ENCODE assay signal across 23 mouse cellular contexts in the genomic region with DNA sequence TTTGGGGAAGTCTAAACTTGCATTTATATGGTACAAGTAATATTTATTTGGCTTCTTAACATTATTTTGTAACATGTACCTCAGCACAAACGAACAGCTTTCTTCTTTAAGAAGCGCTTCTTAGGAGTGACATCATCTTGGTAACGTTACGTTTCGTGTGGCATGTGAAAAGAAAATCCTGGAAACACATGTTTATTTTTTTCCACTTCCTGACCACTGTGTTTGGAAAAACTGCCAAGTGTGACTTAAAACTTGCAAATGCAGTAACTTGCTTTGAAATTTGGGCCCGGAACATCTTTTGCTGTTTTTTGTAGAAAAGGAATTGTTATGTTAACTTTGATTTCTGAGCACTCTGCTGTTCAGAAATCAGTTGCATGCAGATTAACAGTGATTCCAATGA.
A peak's percentile ranks its signal among the peaks of the same experiment; 100 is the strongest.
DNase-seq lines count a peak whose midpoint lies in the region; ATAC-seq lines count a peak whose summit lies in the region.
"Had no signal": no experiment of that assay in that cellular context is flagged by ENCODE, and none has a peak within 500 bp of the region (broad histone marks: within the 10 kb centered on the region; RNA-seq: fewer than 3 reads in every experiment).

No protein-coding gene starts in this region.

- H3K36me3 ChIP-seq in forebrain, embryonic 10.5 days (replicated peaks): no peaks in the 10 kb centered on the region
- no peaks in the 10 kb centered on the region for H3K36me3 ChIP-seq in forebrain, embryonic 16.5 days (ENCODE audit: control insufficient read depth, insufficient read depth)
- H3K36me3 ChIP-seq in limb, embryonic 13.5 days: no peaks in the 10 kb centered on the region
- no peaks in the 10 kb centered on the region for H3K36me3 ChIP-seq in limb, embryonic 10.5 days
- H3K36me3 ChIP-seq in midbrain, embryonic 16.5 days (ENCODE audit: control insufficient read depth, insufficient read depth, low read length): no peaks in the 10 kb centered on the region
- H3K36me3 ChIP-seq in midbrain, embryonic 13.5 days: no peaks in the 10 kb centered on the region
- H3K36me3 ChIP-seq: heart, embryonic 13.5 days; stomach, embryonic 15.5 days had no signal

- no peaks in the 10 kb centered on the region for H3K9me3 ChIP-seq in forebrain, embryonic 10.5 days
- no peaks in the 10 kb centered on the region for H3K9me3 ChIP-seq in forebrain, embryonic 16.5 days (ENCODE audit: control insufficient read depth, low read length)
- no peaks in the 10 kb centered on the region for H3K9me3 ChIP-seq in limb, embryonic 13.5 days
- H3K9me3 ChIP-seq in limb, embryonic 10.5 days (replicated peaks): no peaks in the 10 kb centered on the region
- no peaks in the 10 kb centered on the region for H3K9me3 ChIP-seq in midbrain, embryonic 16.5 days (replicated peaks; ENCODE audit: control insufficient read depth, low read length, poor library complexity, severe bottlenecking)
- H3K9me3 ChIP-seq in midbrain, embryonic 13.5 days: no peaks in the 10 kb centered on the region
- H3K9me3 ChIP-seq: forebrain, embryonic 13.5 days; heart, embryonic 13.5 days; stomach, embryonic 15.5 days had no signal

- WGBS in forebrain, embryonic 10.5 days: 60% methylated on average over 6 of the region's 6 CpGs
- WGBS in forebrain, embryonic 16.5 days: 13% methylated on average over 6 of the region's 6 CpGs
- 27% methylated on average over 6 of the region's 6 CpGs for WGBS in limb, embryonic 13.5 days
- 54% methylated on average over 6 of the region's 6 CpGs for WGBS in limb, embryonic 10.5 days
- WGBS in midbrain, embryonic 16.5 days: 36% methylated on average over 6 of the region's 6 CpGs
- WGBS in midbrain, embryonic 13.5 days: 41% methylated on average over 6 of the region's 6 CpGs

- DNase-seq in forebrain, embryonic 10.5 days (ENCODE audit: extremely low spot score, low spot score): no peak
- DNase-seq in limb, embryonic 10.5 days (ENCODE audit: low spot score): no peak
- DNase-seq in frontal cortex, postnatal 25 days (ENCODE audit: low spot score in 2 of 2): no peak
- DNase-seq in cerebellum, adult 9-10 months: no peak
- DNase-seq: adrenal gland, postnatal 25 days; cerebellum, adult 11-12 months; cerebellum, postnatal 25 days; embryo, embryonic 11 days; kidney, adult 2 months; kidney, postnatal 10 days; layer of hippocampus, postnatal 36 days; liver, postnatal 0 days; retina, postnatal 1 day; thymus, adult 18-20 months; thymus, postnatal 4 days had no signal

- no peak overlapping the region for H3K4me3 ChIP-seq in forebrain, embryonic 10.5 days
- no peak overlapping the region for H3K4me3 ChIP-seq in forebrain, embryonic 16.5 days (replicated peaks; ENCODE audit: low read length)
- no peak overlapping the region for H3K4me3 ChIP-seq in limb, embryonic 13.5 days
- no peak overlapping the region for H3K4me3 ChIP-seq in limb, embryonic 10.5 days
- no peak overlapping the region for H3K4me3 ChIP-seq in midbrain, embryonic 16.5 days (ENCODE audit: low read depth, low read length)
- no peak overlapping the region for H3K4me3 ChIP-seq in midbrain, embryonic 13.5 days (replicated peaks)
- H3K4me3 ChIP-seq: forebrain, embryonic 13.5 days; heart, embryonic 13.5 days; stomach, embryonic 15.5 days had no signal

- ATAC-seq in forebrain, embryonic 16.5 days: no peak
- ATAC-seq in limb, embryonic 13.5 days (ENCODE audit: low FRiP score, low read depth): no peak
- no peak for ATAC-seq in midbrain, embryonic 16.5 days
- ATAC-seq in midbrain, embryonic 13.5 days: no peak
- ATAC-seq: forebrain, embryonic 13.5 days; liver, postnatal 0 days had no signal

- no peaks in the 10 kb centered on the region for H3K27me3 ChIP-seq in forebrain, embryonic 10.5 days (ENCODE audit: poor library complexity, severe bottlenecking)
- no peaks in the 10 kb centered on the region for H3K27me3 ChIP-seq in forebrain, embryonic 16.5 days (replicated peaks; ENCODE audit: control insufficient read depth, insufficient read depth, low read length)
- H3K27me3 ChIP-seq in limb, embryonic 13.5 days: no peaks in the 10 kb centered on the region
- H3K27me3 ChIP-seq in limb, embryonic 10.5 days (ENCODE audit: low read depth, poor library complexity, severe bottlenecking): no peaks in the 10 kb centered on the region
- H3K27me3 ChIP-seq in midbrain, embryonic 16.5 days (ENCODE audit: control insufficient read depth, insufficient read depth, low read depth, low read length): no peaks in the 10 kb centered on the region
- H3K27me3 ChIP-seq in midbrain, embryonic 13.5 days: no peaks in the 10 kb centered on the region
- H3K27me3 ChIP-seq: CH12.LX; forebrain, embryonic 13.5 days; heart, embryonic 13.5 days; stomach, embryonic 15.5 days had no signal

- peak overlapping the region; percentile 44; the same call in 1 of the 2 replicates for H3K27ac ChIP-seq in forebrain, embryonic 10.5 days
- no peak overlapping the region for H3K27ac ChIP-seq in forebrain, embryonic 16.5 days (ENCODE audit: low read length)
- H3K27ac ChIP-seq in limb, embryonic 13.5 days: no peak overlapping the region
- H3K27ac ChIP-seq in limb, embryonic 10.5 days: no peak overlapping the region
- no peak overlapping the region for H3K27ac ChIP-seq in midbrain, embryonic 16.5 days (ENCODE audit: low read length)
- no peak overlapping the region for H3K27ac ChIP-seq in midbrain, embryonic 13.5 days
- H3K27ac ChIP-seq: forebrain, embryonic 13.5 days; heart, embryonic 13.5 days; stomach, embryonic 15.5 days had no signal

- H3K4me1 ChIP-seq in forebrain, embryonic 10.5 days: peaks cover 16% of the 10 kb centered on the region
- H3K4me1 ChIP-seq in forebrain, embryonic 16.5 days (replicated peaks; ENCODE audit: control insufficient read depth, insufficient read depth, low read length): no peaks in the 10 kb centered on the region
- peaks cover 13% of the 10 kb centered on the region for H3K4me1 ChIP-seq in limb, embryonic 13.5 days
- H3K4me1 ChIP-seq in limb, embryonic 10.5 days: peaks cover 23% of the 10 kb centered on the region
- no peaks in the 10 kb centered on the region for H3K4me1 ChIP-seq in midbrain, embryonic 16.5 days (ENCODE audit: control insufficient read depth, insufficient read depth, low read length)
- H3K4me1 ChIP-seq in midbrain, embryonic 13.5 days (replicated peaks): peaks cover 11% of the 10 kb centered on the region; the same call in 1 of the 2 replicates
- H3K4me1 ChIP-seq: heart, embryonic 13.5 days; stomach, embryonic 15.5 days had no signal

- H3K4me2 ChIP-seq in forebrain, embryonic 16.5 days (ENCODE audit: low read length): no peak overlapping the region
- H3K4me2 ChIP-seq in limb, embryonic 13.5 days (replicated peaks): peak overlapping the region; percentile 3; the same call in 1 of the 2 replicates
- H3K4me2 ChIP-seq in midbrain, embryonic 16.5 days (ENCODE audit: low read length): peak overlapping the region; percentile 28; the same call in 1 of the 2 replicates
- H3K4me2 ChIP-seq in midbrain, embryonic 13.5 days (replicated peaks): no peak overlapping the region
- H3K4me2 ChIP-seq: forebrain, embryonic 13.5 days; heart, embryonic 13.5 days; stomach, embryonic 15.5 days had no signal

- H3K9ac ChIP-seq in forebrain, embryonic 16.5 days (replicated peaks; ENCODE audit: low read depth, low read length): no peak overlapping the region
- H3K9ac ChIP-seq in limb, embryonic 13.5 days: no peak overlapping the region
- no peak overlapping the region for H3K9ac ChIP-seq in midbrain, embryonic 16.5 days (ENCODE audit: low read depth, low read length)
- H3K9ac ChIP-seq in midbrain, embryonic 13.5 days (replicated peaks): no peak overlapping the region
- H3K9ac ChIP-seq: forebrain, embryonic 13.5 days; heart, embryonic 13.5 days; liver, postnatal 0 days; stomach, embryonic 15.5 days had no signal

Comparison
In these comparisons a context has a peak if more than half of its experiments do, and no peak if none do; other contexts are left out.
1. H3K4me2 ChIP-seq: peak in limb, embryonic 13.5 days (single experiment) and midbrain, embryonic 16.5 days (single experiment); none in forebrain, embryonic 16.5 days (single experiment) and midbrain, embryonic 13.5 days (single experiment).